Mouse (Mus musculus) G1E (cell line): ENCODE data around the gene Rpn1.

Experiments used
- CTCF ChIP-seq: IDR thresholded peaks from 2 replicates; pipeline ENCODE4 v1.5.1; 2012; ENCODE audit warnings: low read depth, low read length, inconsistent platforms, mixed read lengths
- GATA2 ChIP-seq: IDR thresholded peaks from 2 replicates; pipeline ENCODE4 v1.6.1; 2012; ENCODE audit warnings: low read depth, low read length, inconsistent platforms, borderline replicate concordance

- TF ChIP-seq GATA2 (no peak), CTCF (no peak)
These were observed 61.5 kb downstream of the Rpn1 start for GRCm38 (mm10) chr6:88145793-88146192.
